Mouse (Mus musculus): ENCODE results near the gene Phldb1. TPM values are rescaled to one million over a fixed set of nuclear protein-coding genes. Genes with fewer than 3 reads are reported as not detected.

The Phldb1 gene
- total RNA-seq, 4 experiments from 2014 or later, result 82.9 to 91.9 (median 86.3) TPM

DNA sequence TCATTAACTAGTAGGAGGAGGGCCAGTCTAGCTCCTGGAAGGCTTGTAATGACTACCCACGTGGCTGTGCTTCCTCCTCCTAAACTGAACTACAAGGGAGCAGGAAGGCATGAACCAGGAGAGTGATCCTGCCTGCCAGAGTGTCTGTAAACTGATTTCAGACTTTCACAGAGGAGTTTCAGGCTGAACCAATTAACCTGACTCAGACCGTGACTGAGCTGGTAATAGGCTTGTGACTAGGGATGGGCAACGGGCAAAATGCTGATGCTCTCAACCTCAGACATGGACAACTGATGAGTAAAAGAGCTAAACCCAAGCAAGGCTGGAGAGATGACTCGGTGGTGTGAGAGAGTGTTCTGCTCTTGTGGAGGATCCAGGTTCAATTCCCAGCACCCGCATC, 7.6 kb downstream of the Phldb1 start:
- DNase-seq (ENCODE audit: low spot score in 2 of 2), result no peak

DNA sequence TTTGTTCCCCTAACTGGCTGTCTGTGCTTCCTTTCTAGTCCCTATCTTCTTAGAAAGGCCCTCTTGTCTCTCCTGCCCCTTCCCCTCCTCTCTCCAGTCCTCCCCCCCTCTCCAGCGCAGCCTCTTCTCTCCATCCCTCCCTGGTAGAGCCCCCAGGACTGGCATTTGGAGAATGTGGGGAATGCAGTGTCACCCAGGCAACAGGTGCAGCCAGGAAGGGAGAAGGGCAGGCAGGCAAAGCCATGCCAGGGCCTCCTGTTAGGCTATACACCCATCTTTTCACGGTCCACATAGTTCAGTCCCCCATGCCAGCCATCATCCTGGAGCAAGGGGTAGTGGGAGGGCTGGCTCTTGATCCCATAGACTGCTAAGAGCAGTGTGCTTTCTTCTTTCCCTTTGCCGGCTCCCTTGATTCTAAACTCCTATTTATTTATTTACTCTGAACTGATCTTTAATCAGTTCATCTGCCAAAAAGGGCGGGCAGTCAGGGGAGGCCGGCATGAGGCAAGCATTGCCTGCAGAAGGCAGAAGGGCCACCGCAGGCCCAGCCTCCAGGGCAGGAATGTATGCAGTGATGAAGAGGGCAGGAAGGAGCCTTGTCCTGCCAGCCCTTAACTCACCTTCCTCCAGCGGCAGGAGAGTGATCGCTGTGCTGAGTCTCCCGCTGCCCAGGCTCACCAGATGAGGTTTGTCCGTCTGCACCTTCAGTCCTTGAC, 8.4 kb downstream of the Phldb1 start:
- no peak for DNase-seq (ENCODE audit: low spot score in 2 of 2)

DNA sequence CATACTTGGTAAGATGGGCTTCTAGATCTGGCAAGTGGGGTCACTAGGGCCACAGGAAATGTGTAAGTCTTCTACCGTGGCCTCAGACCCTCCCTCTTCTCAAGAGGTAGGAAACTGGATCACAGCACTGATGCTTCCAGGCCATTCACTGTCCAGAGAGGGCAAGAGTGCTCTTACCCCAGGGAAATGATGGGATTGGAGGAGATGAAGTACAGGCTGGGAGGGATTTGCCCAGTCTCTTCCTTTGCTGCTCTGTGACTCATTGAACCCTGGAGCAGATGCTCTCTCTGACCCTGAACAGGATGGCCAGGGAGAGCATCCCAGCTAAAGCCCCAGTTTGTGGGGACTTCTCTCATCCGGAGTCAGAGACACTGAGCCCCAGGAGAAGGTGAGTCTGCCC, 10.3 kb downstream of the Phldb1 start:
- DNase-seq (ENCODE audit: low spot score in 2 of 2), result no peak

DNA sequence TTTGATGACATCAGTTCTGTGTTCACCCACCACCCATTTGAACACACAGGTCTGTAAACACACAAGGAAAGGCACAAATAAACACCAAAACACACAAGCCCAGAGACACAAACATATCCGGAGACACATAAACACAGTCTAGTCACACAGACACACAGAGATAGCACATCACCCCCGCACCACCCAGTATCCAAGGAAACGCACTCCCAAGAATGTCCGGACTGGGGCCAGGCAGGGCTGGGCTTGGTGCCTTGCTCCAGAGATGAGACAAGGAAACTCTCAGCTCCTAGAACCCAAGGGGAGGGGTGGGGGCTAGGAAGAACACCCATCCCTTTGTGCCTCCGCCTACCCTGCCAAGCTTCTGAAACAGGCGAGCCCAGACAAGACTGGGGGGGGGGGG, 10.8 kb downstream of the Phldb1 start:
- peak in 1 of 2 experiments; percentile 71 for DNase-seq (ENCODE audit: low spot score in 2 of 2)

DNA sequence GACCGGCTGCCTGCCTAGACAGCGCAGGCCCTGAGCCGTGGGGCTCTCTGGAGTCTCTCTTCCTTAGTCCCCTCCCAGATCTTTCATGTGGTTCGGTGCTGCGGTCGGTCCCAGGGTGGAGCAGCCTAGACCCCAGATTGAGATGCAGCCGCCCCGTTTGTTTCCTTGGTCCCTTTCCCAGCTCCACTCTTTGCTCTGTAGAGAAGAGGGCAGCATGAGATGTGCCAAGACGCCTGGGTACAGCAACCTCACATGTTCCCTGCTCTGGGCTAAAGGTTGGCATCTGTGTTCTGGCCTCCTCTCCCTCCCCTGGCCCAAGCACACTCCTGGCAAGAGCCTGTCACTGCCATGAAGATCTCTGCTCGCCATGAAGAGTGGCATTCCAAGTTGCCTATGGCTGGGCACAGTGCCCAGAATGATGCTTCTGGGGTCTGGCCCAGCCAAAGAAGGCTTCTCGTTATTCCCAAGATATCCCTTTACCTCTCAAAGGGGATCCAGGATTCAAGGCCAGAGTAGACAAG, 11.4 kb downstream of the Phldb1 start:
- no peak for DNase-seq (ENCODE audit: low spot score in 2 of 2)

DNA sequence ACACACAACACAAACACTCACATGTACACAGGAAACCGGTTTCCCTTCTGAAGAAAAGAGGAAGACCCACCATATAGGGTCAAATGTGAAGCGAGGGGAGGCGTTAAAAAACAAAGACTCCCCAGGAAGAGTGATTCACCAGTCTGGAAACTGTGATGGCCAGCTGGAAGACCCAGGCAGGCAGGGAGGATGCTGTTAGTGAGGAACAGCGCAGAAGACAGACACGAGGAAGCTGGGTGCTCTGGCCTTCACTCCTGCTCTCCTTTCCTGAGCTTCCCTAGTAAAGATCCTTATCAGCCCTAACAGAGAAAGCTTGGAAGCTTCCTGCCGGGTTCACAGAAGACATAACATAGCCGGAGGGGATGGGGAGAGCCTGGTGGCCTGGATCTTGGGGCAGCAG, 12.0 kb downstream of the Phldb1 start:
- DNase-seq (ENCODE audit: low spot score in 2 of 2), result no peak

DNA sequence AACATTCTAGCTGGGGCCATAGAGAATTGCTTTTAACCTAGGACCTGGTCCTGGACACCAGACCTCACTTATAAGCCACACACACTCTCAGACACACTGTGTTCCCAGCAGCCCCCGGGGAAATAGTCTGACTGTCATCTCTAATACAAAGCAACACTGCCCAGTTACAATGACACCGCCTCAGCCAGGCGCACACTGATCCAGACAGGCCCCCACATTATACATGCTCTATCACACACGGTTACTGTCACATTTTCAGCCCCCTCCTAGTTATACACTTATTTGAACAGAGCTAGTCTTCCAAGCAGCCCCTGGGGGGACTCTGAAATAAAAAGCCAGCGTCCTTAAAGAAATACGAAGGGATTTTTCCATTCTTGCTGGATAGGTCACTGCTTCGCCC, 12.4 kb downstream of the Phldb1 start:
- DNase-seq (ENCODE audit: low spot score in 2 of 2), result no peak

DNA sequence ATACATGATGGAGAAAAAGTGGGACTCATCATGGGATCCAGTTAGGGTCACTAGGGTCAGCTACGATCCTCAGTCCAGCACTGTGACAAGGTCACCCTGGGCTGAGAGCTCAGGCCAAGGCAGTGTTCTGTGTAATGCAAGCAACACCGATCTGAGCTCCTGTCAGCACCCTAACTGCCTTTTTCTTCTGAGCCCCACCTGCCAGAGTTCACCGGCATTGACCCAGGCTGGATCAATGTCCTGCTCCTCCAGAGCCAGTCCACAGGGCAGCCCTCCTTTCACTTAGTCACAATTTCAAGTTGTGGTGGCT, 13.2 kb downstream of the Phldb1 start:
- no peak for DNase-seq (ENCODE audit: low spot score in 2 of 2)

DNA sequence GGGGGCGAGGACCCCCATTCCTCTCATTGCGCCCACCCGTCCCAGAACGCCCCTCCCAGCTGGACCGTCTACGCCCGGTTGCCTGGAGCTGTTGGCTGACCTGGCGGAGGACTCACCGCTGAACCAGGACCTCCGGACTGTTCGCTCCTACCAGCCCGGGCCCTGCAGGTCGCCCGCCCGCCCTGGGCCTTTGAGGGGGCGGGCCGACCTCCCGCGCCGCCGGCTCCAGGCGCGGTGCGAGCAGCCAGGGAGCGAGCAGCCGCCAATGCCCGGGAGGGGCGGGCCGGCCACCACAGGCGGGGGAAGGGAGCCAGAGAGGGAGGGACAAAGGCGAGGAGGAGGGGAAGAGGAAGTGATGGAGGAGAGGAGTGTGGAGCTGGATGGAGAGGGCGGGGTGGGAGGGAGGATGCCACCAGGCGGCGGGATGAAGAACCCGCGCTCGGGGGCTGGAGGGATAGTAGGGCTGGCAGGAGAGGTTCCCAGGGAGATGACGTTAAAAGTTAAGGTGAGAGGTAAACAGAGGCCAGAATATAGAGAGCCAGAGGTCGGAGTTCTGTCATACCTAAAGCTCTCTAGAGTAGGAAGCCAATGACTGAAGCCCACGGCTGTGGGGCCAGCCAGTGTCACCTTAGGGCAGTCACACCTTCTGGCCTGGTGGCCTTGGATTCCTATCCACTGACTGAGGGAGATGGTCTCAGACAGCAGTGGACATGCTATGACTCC, 13.7 kb downstream of the Phldb1 start:
- DNase-seq (ENCODE audit: low spot score in 2 of 2), result peak; percentile 58 to 86

DNA sequence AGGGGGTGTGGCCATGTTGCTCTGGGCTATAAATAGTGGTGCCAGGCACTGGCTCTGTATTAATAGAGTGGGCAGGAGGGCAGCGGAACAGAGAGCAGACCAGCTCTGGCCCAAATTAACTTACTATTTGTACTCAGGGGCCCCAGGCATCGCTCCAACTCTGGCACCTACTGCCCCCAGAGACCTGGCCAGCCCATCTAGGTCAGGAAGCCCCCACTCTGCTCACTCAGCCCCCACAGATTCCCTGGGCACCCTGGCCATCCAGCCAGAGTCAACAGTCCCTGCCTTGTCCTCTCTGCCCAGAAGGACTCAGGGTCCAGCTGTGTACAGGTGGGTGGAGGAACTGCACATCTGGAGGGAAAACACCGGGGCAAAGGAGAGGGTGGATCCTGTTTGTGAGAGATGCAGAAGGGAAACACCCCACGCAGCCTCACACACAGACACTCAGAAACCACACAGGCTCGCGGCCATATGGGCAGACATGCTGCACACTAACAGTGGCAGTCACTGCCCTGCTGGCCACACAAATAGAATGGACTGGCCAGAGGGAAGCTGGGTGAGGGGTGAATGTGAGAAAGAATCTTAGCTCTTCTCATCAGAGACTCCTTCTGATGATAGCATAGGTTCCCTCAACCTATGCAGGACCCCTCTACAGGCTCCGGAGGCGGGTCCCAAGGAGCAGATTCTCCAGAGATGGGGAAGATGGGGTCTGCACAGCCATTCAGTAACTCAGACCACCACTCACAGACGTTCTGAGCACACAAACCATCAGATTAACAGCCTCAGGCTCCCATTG, 14.4 kb downstream of the Phldb1 start:
- no peak for DNase-seq (ENCODE audit: low spot score in 2 of 2)

DNA sequence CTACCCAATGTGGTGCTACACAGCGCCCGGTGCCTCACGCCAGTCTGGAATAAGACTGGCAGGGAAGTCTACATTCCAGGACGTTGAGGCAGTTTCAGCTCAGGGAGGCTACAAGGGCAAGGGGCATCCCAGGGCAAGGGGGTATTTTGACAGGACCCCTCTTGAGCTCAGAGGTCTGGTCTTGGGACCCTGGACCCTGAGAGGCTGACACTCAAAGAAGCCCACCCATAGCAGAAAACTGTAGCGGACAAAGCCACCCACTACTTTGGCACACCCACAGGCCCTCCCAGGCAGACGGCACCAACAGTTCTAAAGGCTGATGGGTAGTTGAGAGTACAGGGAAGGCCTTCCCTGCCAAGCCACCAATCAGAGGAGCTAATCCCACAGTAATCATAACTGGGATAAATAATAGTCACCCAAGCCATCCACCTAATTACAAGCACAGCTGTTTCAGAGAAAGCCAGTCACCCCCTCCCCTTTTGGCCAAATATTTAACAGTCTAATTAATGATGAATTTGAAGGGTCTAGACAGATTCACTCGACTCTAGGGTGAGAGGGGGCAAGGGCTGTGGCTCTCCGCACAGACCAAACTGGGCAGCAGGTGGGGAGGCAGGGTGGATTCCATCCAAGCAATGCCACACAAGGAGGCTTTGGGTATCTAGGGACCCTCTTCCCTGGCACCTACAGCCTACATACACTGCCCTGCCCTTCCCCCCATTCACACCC, 15.2 kb downstream of the Phldb1 start:
- no peak for DNase-seq (ENCODE audit: low spot score in 2 of 2)

DNA sequence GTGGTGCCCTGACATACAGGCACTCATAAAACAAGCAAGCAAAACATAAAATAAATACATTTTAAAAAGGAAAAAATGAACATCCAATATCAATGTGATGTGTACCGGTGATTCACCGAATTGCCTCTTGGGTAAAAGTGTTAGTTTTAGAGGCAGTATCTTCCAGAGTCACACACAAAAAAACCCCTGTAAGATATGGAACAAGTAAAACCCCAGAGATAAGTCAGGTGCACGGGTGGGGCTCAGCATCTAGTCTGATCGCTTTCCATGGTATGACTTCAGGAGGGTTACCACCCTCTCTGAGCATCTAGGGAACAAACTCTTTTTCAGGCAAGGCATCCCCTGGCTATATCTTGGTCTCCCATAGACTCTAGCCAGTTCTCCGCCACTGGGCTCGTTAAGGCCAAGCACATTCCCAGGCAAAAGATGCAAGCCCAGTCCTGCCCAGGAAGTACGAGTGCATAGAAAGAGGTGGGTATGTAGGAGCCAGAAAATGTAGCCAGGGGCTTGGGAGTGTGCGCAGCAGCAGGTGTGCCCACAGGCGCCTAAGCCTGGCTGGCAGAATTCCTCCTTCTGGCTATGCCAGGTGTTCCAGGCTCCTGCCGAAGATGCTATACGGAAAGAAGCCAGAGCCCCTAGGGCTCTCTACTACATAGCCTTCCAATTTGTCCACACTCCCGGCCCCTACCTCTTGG, 15.9 kb downstream of the Phldb1 start:
- DNase-seq (ENCODE audit: low spot score in 2 of 2), result no peak

DNA sequence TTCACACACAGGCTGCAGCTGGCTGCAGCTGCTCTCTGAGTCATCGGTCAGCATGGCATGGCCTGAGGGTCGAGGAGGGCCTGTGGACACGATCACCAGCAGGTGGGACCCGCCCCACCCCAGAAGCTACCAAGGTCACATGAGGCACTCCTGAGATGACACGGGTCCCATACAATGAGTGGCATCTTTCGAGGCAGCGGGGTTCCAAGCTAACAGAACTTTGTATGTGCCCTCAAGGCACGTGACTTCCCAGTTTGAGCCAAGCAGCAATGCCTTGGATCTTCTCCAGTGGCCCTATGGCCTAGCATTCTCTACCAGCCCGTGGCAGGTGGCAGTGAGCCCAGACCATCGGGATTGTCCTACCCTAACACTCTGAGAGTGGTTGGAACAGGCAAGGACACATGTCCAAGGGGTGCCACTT, 17.2 kb downstream of the Phldb1 start:
- peak; percentile 41 to 81 for DNase-seq (ENCODE audit: low spot score in 2 of 2)

DNA sequence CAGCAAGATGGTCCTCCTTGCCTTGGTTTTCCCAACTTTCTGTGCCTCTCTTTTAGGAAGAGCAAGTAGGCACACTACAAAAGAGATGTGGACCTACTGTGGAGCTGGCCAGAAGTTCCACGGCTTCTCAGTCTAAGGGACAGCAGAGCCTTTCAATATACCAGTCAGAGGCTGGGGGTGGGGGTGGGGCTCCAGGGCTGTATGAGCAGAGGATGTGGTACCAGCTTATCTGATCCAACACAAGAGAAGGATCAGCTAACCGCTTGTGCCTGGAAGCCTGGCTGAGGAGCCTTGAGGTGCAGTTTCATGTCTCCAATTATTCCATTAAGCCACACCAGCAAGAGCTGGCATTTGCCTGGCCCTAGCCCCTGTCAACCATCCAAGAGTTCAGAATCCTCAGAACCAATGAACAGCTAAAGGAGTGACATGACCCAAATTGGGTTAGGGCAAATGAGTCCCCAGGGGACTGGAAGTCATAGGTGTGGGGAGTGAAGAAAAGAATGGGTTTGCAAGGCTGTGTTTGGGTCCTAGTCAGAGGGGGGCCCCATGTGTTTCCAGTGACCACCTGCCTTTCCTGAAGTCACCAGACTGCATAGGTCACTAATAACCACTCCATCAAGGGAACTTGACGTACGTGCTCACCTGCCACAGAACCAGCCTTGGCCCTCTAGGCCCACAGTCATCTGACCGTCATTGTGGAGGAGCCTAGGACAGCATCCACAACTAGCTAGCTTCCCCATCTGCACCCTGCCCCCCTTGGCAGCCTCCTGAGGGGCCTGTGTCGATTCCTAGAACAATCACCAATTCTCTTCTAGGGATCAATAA, 17.8 kb downstream of the Phldb1 start:
- no peak for DNase-seq (ENCODE audit: low spot score in 2 of 2)

DNA sequence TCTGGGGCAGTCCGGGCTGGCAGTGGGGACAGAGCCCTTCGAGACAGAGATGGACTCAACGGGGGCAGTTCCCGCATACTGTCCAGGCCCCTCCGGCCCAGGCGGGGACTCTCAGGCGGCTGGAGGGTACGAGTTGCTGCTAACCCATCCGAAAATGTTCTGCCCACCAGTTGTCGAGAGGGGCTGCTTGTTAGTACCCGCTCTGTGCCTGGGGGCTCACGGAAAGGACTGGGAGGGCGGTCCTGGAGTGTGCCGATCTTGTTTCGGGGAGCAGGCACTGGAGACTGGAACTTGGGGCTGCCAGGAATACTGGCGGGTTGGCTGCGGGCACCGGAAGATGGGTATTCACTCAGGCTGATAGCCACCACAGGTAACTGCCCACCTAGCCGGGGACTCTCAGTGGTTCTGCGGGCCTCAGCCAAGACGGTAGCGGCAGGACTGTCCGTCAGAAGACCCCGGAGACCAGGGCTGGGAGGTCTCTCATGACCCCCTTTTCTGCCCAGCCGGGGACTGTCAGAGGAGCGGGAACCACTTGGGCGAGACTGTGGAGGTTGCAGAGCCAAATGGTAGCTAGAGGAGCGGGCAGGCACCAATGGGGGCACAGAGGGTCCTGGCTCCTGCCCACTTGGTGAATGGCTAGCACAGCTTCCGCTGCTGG, 19.2 kb downstream of the Phldb1 start:
- DNase-seq (ENCODE audit: low spot score in 2 of 2), result no peak

DNA sequence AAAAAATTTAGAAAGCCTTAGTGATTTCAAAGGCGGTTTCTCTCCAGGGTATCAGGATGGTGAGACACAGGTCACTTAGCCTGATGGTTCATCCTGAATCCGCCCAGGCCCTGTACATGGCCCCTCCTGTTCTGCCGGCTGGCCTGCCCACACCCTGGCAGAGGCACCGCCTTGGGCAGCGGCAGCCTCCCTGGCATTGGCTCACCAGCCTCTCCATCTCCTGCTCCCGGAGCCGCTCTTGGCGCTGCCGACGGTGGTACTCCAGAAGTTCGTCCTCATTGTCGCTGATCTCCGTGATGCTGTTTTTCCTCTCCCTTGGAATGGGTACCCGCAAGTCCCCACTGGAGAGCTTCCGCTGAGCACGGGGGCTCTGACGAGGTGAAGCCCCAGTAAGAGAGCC, 19.9 kb downstream of the Phldb1 start:
- DNase-seq (ENCODE audit: low spot score in 2 of 2), result no peak

DNA sequence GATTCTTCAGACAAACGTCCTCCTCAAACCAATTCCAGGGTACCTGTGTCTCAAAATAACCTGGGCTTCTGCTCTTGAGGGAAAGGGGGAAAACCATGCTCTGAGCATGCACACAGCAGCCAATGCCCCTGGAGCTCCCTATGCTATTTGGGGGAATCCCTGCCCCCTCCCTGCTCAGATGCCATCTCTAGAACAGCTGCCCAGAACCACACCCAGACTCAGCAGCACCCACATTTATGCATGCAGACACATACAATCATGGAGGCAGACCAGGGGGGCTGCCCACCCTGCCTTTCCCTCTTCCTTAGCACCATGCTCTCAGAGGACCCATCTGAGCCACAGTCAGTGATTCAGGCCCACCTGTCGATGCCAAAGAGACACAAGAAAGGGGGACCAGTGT, 21.4 kb downstream of the Phldb1 start:
- DNase-seq (ENCODE audit: low spot score in 2 of 2), result no peak

DNA sequence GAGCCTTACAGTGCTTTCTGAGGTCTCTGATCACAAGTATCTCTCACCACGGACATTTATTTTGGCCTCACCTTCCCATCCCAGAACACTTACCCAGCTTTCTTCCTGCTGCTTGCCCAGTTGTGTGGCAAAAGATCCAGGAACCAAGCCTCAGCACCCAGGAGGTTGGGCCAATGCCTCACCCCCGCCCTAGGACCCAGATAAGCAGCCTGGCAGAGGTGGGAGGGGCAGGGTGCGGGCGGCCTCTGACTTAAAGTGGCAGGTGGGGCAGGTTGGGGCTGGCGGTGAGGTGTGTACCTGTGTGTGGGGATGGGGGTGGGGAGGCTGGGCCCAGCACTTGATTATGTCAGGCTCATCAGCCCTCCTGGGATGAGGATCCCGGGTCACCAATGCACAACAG, 21.9 kb downstream of the Phldb1 start:
- DNase-seq (ENCODE audit: low spot score in 2 of 2), result no peak

DNA sequence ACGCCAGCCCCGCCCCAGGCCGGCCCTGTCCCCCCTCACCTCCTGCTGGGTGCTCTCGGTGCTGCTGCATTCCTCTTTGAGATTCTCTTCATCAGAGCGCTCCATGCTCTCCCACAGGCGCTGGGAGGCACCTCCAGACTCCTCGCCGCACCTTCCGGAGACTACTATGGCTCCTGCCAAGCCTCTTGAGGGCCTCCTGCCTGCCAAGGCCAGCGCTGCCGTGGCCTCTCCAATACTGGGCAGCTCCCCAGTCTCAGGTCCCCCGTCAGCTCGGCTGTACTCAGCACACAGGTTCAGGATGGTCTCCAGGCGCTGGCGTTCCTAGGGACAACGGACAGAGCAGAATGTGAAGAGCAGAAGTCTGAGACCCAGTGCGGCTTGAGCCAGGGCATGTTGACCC, 23.4 kb downstream of the Phldb1 start:
- no peak for DNase-seq (ENCODE audit: low spot score in 2 of 2)

DNA sequence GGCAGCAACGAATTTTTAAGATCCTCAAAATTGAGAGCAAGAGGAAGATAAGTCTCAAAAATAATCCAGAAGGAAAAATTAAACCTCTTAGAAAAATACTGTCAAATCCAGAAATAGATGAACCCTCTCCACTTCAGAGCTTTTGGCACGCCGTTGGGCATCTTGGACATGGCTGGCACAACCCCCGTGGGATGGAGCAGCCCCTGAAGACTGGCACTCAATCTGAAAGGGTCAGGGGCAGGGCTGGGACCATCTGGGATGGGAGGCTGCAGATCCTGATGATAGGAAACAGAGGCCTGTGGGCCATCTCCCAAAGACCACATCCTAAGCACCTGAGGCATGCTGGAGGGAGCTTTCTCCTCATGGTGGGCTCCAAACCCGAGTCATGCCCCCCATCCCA, 24.8 kb downstream of the Phldb1 start:
- DNase-seq (ENCODE audit: low spot score in 2 of 2), result no peak

Measured in left cerebral cortex, adult 8-10 months (tissue).